Mouse (Mus musculus) cortical plate, adult 2 months (tissue): ENCODE results near the gene Grb2. TPM values are rescaled to one million over a fixed set of nuclear protein-coding genes. Genes with fewer than 3 reads are reported as not detected.

Source experiments
- H3K27ac ChIP-seq: fragments of 200-500 bp; 2 replicates; pipeline ENCODE4 v1.5.1; 2012; ENCODE audit warnings: low read length, control low read depth, inconsistent platforms; ENCODE audit not compliant: insufficient read depth
- H3K4me1 ChIP-seq: fragments of 200-500 bp; 2 replicates; pipeline ENCODE4 v1.6.1; 2011; ENCODE audit warnings: low read length; ENCODE audit not compliant: control insufficient read depth, insufficient read depth
- H3K4me3 ChIP-seq: fragments of 200-500 bp; 2 replicates; pipeline ENCODE4 v1.5.1; 2011; ENCODE audit warnings: mild to moderate bottlenecking, low read length, control low read depth; ENCODE audit not compliant: insufficient read depth
- CTCF ChIP-seq: fragments of 200-500 bp; IDR thresholded peaks from 2 replicates; pipeline ENCODE4 v1.5.1; 2011; ENCODE audit warnings: mild to moderate bottlenecking, control low read depth, low read length; ENCODE audit not compliant: insufficient read depth; ENCODE audit errors: extremely low read depth
- POLR2A ChIP-seq: fragments of 200-500 bp; IDR thresholded peaks from 2 replicates; pipeline ENCODE4 v1.6.1; 2011; ENCODE audit warnings: mild to moderate bottlenecking, low read length, control low read depth; ENCODE audit not compliant: insufficient read depth; ENCODE audit errors: extremely low read depth
- polyA plus RNA-seq: library from polyadenylated mRNA; depleted of rRNA; stranded (reverse); fragments of >200 nt; gene quantifications from 2 replicates; pipeline ENCODE4 v1.2.3, GENCODE M21; 2012

The Grb2 gene
- polyA plus RNA-seq, 1 experiment = 106 TPM

GRCm38 (mm10) chr11:115632247-115632646, 76.2 kb downstream of the Grb2 start:
- Histone ChIP-seq H3K4me1 (peaks cover under 1% of the 10 kb centered on the region; the same call in 1 of the 2 replicates), H3K4me3 (no peak overlapping the region), H3K27ac (no peak overlapping the region)
- TF ChIP-seq CTCF (no peak), POLR2A (no peak)

- TF ChIP-seq CTCF (peak; percentile 69), POLR2A (no peak)
- Histone ChIP-seq H3K4me1 (peaks cover 1% of the 10 kb centered on the region; the same call in 1 of the 2 replicates), H3K4me3 (no peak overlapping the region), H3K27ac (no peak overlapping the region)
These were observed 76.9 kb downstream of the Grb2 start for GRCm38 (mm10) chr11:115631505-115631890.

- Histone ChIP-seq H3K4me1 (peaks cover 1% of the 10 kb centered on the region; the same call in 1 of the 2 replicates), H3K4me3 (no peak overlapping the region), H3K27ac (no peak overlapping the region)
- TF ChIP-seq POLR2A (no peak), CTCF (no peak)
These were observed 77.6 kb downstream of the Grb2 start for GRCm38 (mm10) chr11:115630532-115631504.

GRCm38 (mm10) chr11:115629734-115630531, 78.5 kb downstream of the Grb2 start:
- peaks cover 1% of the 10 kb centered on the region; the same call in 1 of the 2 replicates for H3K4me1 ChIP-seq
- TF ChIP-seq CTCF = no peak
- TF ChIP-seq POLR2A = no peak
- H3K4me3 ChIP-seq = no peak overlapping the region
- no peak overlapping the region for H3K27ac ChIP-seq

GRCm38 (mm10) chr11:115628465-115629101, 79.8 kb downstream of the Grb2 start:
- H3K4me1 ChIP-seq = peaks cover 1% of the 10 kb centered on the region; the same call in 1 of the 2 replicates
- H3K27ac ChIP-seq = no peak overlapping the region
- peak overlapping the region; percentile 61; the same call in 1 of the 2 replicates for H3K4me3 ChIP-seq
- TF ChIP-seq POLR2A (no peak), CTCF (no peak)

- H3K27ac ChIP-seq = no peak within 1 kb of the TSS
- peaks cover 1% of the 10 kb centered on the region; the same call in 1 of the 2 replicates for H3K4me1 ChIP-seq
- TF ChIP-seq POLR2A = peak; percentile 77; the same call in 1 of the 2 replicates
- no peak for TF ChIP-seq CTCF
- peak within 1 kb of the TSS; percentile 61 for H3K4me3 ChIP-seq
These were observed 80.5 kb downstream of the Grb2 start, which contains the start of gene Slc25a19 for GRCm38 (mm10) chr11:115627705-115628464. Gene Slc25a19 (minus strand): TSS chr11:115628295.

GRCm38 (mm10) chr11:115626824-115627616, 81.4 kb downstream of the Grb2 start:
- no peak overlapping the region for H3K27ac ChIP-seq
- TF ChIP-seq POLR2A (no peak), CTCF (no peak)
- peak overlapping the region; percentile 61 for H3K4me3 ChIP-seq
- peaks cover 1% of the 10 kb centered on the region; the same call in 1 of the 2 replicates for H3K4me1 ChIP-seq

- Histone ChIP-seq H3K4me1 (peaks cover 1% of the 10 kb centered on the region; the same call in 1 of the 2 replicates), H3K4me3 (no peak overlapping the region), H3K27ac (no peak overlapping the region)
- no peak for TF ChIP-seq CTCF
- no peak for TF ChIP-seq POLR2A
These were observed 82.5 kb downstream of the Grb2 start for GRCm38 (mm10) chr11:115625877-115626276.
